ENCODE assay signal across 32 mouse cellular contexts in genomic region chr10:48645780-48646179, GRCm38 (mm10).
"Had no signal": no experiment of that assay in that cellular context is flagged by ENCODE, and none has a peak within 500 bp of the region (broad histone marks: within the 10 kb centered on the region; RNA-seq: fewer than 3 reads in every experiment).

No protein-coding gene starts in this region.

- H3K4me1 ChIP-seq: limb, embryonic 10.5 days; limb, embryonic 12.5 days; limb, embryonic 13.5 days; limb, embryonic 15.5 days; liver, embryonic 12.5 days; liver, embryonic 13.5 days; liver, embryonic 15.5 days; lung, embryonic 15.5 days; megakaryocyte, embryonic 14.5 days; midbrain, embryonic 10.5 days; midbrain, embryonic 12.5 days; midbrain, embryonic 13.5 days; midbrain, embryonic 15.5 days; neural tube, embryonic 12.5 days had no signal

- H3K9ac ChIP-seq: limb, embryonic 12.5 days; limb, embryonic 13.5 days; limb, embryonic 15.5 days; liver, embryonic 12.5 days; liver, embryonic 13.5 days; liver, embryonic 14.5 days; liver, embryonic 15.5 days; liver, postnatal 0 days; lung, embryonic 14.5 days; lung, embryonic 15.5 days; midbrain, embryonic 12.5 days; midbrain, embryonic 13.5 days; midbrain, embryonic 15.5 days; neural tube, embryonic 12.5 days had no signal

- ATAC-seq: liver, embryonic 12.5 days; liver, postnatal 0 days; lung, postnatal 0 days; midbrain, embryonic 13.5 days; midbrain, embryonic 15.5 days; midbrain, embryonic 16.5 days had no signal

- H3K9me3 ChIP-seq: limb, embryonic 10.5 days; limb, embryonic 12.5 days; limb, embryonic 13.5 days; limb, embryonic 15.5 days; liver, embryonic 12.5 days; liver, embryonic 15.5 days; lung, embryonic 15.5 days; midbrain, embryonic 10.5 days; midbrain, embryonic 12.5 days; midbrain, embryonic 13.5 days; midbrain, embryonic 15.5 days; neural tube, embryonic 12.5 days had no signal

- H3K4me2 ChIP-seq: limb, embryonic 12.5 days; limb, embryonic 13.5 days; limb, embryonic 15.5 days; liver, embryonic 11.5 days; liver, embryonic 12.5 days; liver, embryonic 13.5 days; liver, embryonic 15.5 days; lung, embryonic 14.5 days; lung, embryonic 15.5 days; midbrain, embryonic 11.5 days; midbrain, embryonic 12.5 days; midbrain, embryonic 13.5 days; midbrain, embryonic 15.5 days; neural tube, embryonic 12.5 days had no signal

- H3K36me3 ChIP-seq: limb, embryonic 10.5 days; limb, embryonic 12.5 days; limb, embryonic 13.5 days; limb, embryonic 15.5 days; liver, embryonic 12.5 days; liver, embryonic 13.5 days; liver, embryonic 15.5 days; lung, embryonic 15.5 days; midbrain, embryonic 10.5 days; midbrain, embryonic 12.5 days; midbrain, embryonic 13.5 days; midbrain, embryonic 15.5 days; neural tube, embryonic 12.5 days had no signal

- H3K27me3 ChIP-seq: limb, embryonic 12.5 days; limb, embryonic 13.5 days; limb, embryonic 15.5 days; liver, embryonic 12.5 days; liver, embryonic 13.5 days; liver, embryonic 15.5 days; lung, embryonic 15.5 days; megakaryocyte, embryonic 14.5 days; midbrain, embryonic 12.5 days; midbrain, embryonic 13.5 days; midbrain, embryonic 15.5 days; neural tube, embryonic 12.5 days had no signal

- DNase-seq: left cerebral cortex, postnatal 4 days; liver; liver, embryonic 13.5 days; liver, postnatal 0 days; lung, adult 18-20 months; lung, adult 2 months; lung, embryonic 14.5 days; lung, postnatal 10 days; lung, postnatal 14 days; lung, postnatal 36 days; lung, postnatal 4 days; midbrain, embryonic 14.5 days had no signal

- H3K4me3 ChIP-seq: limb, embryonic 10.5 days; limb, embryonic 12.5 days; limb, embryonic 13.5 days; limb, embryonic 15.5 days; liver, embryonic 12.5 days; liver, embryonic 13.5 days; liver, embryonic 15.5 days; lung, embryonic 15.5 days; megakaryocyte, embryonic 14.5 days; midbrain, embryonic 10.5 days; midbrain, embryonic 12.5 days; midbrain, embryonic 13.5 days; midbrain, embryonic 15.5 days; myocyte; neural tube, embryonic 12.5 days had no signal

- H3K27ac ChIP-seq: limb, embryonic 10.5 days; limb, embryonic 12.5 days; limb, embryonic 13.5 days; limb, embryonic 15.5 days; liver, embryonic 12.5 days; liver, embryonic 13.5 days; liver, embryonic 14.5 days; liver, embryonic 15.5 days; lung, embryonic 15.5 days; macrophage; midbrain, embryonic 10.5 days; midbrain, embryonic 12.5 days; midbrain, embryonic 13.5 days; midbrain, embryonic 15.5 days; neural tube, embryonic 12.5 days had no signal
